Mouse (Mus musculus): ENCODE data around the gene Itprip.

DNA sequence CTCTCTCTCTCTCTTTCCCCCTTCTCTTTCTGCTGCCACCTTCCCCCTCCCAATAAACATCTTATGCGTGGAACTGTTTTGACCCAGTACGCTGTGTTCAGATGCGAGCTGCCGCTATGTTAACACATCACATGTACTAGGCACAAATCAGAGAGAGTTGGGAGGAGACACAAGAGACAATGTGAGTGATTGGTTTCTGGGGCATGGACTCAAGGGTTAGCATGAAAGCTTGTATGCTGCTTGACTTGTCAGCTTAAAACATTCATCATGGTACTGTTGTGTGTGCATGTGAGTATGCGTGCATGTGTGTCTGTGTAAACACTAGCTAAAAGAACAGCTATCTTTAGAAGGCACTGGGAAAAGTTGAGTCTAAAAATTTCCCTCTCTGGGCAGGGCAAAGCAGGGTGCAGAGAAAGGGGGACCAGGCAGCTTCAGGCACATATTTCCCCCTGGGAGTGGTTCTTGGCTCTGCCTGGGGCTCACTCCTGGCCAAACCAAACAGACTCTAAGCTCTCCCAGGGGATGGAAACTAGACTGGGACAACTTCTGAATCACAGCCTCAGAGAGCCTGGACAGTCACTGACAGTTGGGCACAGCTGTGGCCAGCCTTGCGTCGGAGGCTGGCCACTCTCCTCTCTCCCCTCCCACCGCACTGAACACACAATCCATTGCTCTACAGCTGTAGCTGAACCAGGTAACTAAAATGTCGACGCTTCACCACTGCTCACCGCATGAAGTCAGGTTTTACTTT is 27.4 kb downstream of the Itprip start:
- TF ChIP-seq CTCF (IDR thresholded peaks at IDR 0.05; ENCODE audit: control insufficient read depth, insufficient read depth, insufficient replicate concordance, low read depth, low read length): no peak
- TF ChIP-seq POLR2A (IDR thresholded peaks at IDR 0.05; ENCODE audit: control insufficient read depth, low read depth, low read length): no peak
